Mouse (Mus musculus): ENCODE results near the gene Erbb4.

The Erbb4 gene

DNA sequence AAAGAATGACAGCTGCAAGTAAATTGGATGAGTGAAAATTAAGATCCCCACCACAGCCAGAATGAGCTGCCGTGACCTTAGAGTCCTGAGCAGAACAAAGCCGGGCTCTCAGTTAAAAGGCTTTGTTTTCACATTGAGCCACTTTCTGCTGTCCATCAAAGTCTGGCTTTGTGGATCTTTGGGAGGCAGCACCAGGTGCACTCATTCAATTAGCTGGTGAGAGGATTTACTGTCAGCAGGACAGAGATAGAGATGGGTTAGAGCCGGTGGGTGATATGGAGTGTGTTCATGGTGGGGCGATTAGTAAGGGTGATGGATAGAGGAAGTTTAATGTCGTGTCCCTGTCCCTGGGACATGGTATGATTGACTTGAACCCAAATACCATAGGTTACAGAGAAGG, 1060.7 kb downstream of the Erbb4 start:
- no peak for DNase-seq

DNA sequence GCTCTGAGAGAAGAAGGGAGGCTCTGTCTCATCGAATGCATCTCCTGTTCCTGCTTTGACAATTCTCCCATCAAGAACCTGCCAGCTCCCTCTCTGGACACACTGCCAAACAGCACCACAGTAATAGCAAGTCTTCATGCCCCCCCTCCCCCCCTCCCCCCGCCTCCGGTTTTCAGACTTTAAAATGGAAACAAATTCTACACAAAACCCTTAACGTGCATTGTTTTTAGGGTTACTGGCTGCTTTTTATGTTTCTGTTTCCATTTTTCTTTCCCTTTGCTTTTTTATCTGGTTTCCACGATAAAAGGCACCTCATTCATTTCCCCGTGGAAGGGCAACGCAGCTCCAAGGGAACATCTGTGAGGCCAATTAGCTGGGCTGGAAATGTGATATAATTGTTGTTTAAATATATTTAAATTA, 1061.3 kb downstream of the Erbb4 start:
- DNase-seq = no peak

DNA sequence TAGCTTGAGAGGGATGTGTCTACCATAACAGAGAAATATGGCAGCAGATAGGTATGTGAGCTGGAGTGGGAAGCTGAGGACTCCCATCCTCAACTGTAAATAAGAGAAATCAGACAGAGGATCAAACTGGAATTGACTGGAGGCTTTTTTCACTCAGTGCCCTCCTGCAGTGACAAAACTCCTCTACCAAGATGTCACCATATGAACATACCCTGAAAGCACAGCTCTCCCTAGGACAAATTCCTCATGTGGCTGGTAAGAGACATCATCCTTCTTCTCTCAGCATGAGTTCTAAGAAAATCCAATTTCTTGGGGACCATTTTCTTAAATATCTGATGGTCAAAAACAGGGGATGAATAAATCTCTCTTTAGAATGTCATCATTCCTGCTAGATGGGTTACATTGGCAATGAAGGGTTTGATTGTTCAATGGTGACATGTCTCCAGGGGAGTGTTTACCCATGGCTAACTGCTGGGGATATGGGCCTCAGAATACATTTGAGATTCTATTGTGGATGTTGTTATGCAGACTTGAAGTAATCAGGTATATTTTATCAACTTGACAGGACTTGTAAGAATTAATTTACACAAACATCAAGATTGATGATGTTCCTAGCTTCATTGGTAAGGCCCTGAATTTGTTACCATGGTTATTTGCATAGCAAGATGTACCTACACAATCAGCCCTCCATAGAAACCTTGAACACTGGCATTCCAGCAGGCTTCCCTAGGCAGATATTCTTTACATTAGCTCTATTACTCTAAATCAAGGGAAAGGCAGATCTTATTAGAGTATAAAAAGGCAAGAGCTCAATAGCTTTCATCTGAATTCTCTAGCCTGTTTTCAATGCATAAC, 1083.5 kb downstream of the Erbb4 start:
- DNase-seq = no peak

DNA sequence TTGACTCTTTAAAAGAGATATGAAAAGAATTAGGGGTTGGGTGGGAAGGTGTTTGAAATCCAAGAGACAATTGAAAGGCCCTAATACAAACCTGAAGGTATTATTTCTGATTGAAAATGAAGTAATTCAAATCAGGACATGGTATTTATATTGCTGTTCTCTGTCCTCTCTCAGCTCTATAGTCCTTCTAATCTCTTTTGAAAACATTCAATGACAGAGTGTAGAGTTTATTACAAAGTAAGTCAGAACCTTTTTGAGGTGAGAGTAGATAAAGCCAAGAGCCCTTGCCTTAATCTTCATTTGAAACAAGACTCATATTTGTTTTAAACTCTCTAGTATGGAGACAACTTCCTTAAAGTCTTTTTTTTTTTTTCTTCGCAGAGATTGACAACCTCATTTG, 1087.8 kb downstream of the Erbb4 start:
- no peak for DNase-seq

DNA sequence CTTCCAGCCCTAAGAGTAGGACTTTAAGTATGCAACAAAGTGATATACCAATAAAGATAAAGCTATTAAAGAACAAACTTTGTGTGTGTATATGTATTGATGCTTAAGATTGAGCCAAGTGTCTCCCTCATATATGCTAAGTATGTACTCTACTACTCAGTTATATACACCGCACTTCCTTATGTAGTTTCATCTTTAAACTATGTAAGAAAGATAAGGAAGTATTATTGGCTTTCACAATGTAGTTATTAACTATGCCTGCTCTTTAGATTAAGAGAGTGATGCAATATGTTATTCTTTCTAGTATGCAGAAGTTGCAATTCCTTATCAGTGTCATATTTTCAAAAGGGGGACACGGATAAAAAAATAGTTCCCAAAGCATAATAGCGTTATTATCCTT, 1088.2 kb downstream of the Erbb4 start:
- DNase-seq = no peak

All from kidney, adult 18-20 months (tissue).